Mouse (Mus musculus): ENCODE results near the gene Rabep2.
A peak's percentile ranks its signal among the peaks of the same experiment; 100 is the strongest.
"Not testable (repeated sequence)": the region's sequence is repeated elsewhere in the genome, so short reads cannot be mapped to it uniquely, and the experiment has no call there.

The Rabep2 gene

GRCm38 (mm10) chr7:126428631-126429502 lies at the start of gene Rabep2:
Gene Rabep2 (plus strand): TSS chr7:126428759.
- peak; percentile 94 for DNase-seq (ENCODE audit: low spot score)

GRCm38 (mm10) chr7:126383565-126383964 lies 45.0 kb upstream of the Rabep2 start:
- no peak for DNase-seq (ENCODE audit: low spot score)

GRCm38 (mm10) chr7:126388185-126388584 lies 40.4 kb upstream of the Rabep2 start:
- no peak for DNase-seq (ENCODE audit: low spot score)

GRCm38 (mm10) chr7:126392086-126392884 lies 36.3 kb upstream of the Rabep2 start:
- DNase-seq (ENCODE audit: low spot score), result not testable (repeated sequence)

- DNase-seq (ENCODE audit: low spot score), result peak; percentile 99
These were observed 32.0 kb upstream of the Rabep2 start, which contains the start of gene Nfatc2ip for GRCm38 (mm10) chr7:126396298-126397119. Gene Nfatc2ip (minus strand): TSS chr7:126396737.

GRCm38 (mm10) chr7:126397221-126397620 lies 31.3 kb upstream of the Rabep2 start:
- DNase-seq (ENCODE audit: low spot score), result no peak

GRCm38 (mm10) chr7:126397822-126398221 lies 30.7 kb upstream of the Rabep2 start:
- no peak for DNase-seq (ENCODE audit: low spot score)

- peak; percentile 80 for DNase-seq (ENCODE audit: low spot score)
These were observed 29.0 kb upstream of the Rabep2 start for GRCm38 (mm10) chr7:126399548-126399947.

- DNase-seq (ENCODE audit: low spot score), result not testable (repeated sequence)
These were observed 26.0 kb upstream of the Rabep2 start for GRCm38 (mm10) chr7:126402518-126402917.

GRCm38 (mm10) chr7:126408686-126409085 lies 19.9 kb upstream of the Rabep2 start:
- no peak for DNase-seq (ENCODE audit: low spot score)

- DNase-seq (ENCODE audit: low spot score), result no peak
These were observed 17.5 kb upstream of the Rabep2 start for GRCm38 (mm10) chr7:126411061-126411460.

GRCm38 (mm10) chr7:126414725-126415124 lies 13.8 kb upstream of the Rabep2 start, which contains the start of gene Cd19:
Gene Cd19 (minus strand): TSS chr7:126414889.
- DNase-seq (ENCODE audit: low spot score), result no peak

- DNase-seq (ENCODE audit: low spot score), result no peak
These were observed 11.9 kb upstream of the Rabep2 start for GRCm38 (mm10) chr7:126416615-126417014.

- no peak for DNase-seq (ENCODE audit: low spot score)
These were observed 11.5 kb upstream of the Rabep2 start for GRCm38 (mm10) chr7:126417045-126417444.

GRCm38 (mm10) chr7:126417606-126418005 lies 11.0 kb upstream of the Rabep2 start:
- DNase-seq (ENCODE audit: low spot score), result no peak

GRCm38 (mm10) chr7:126418496-126418895 lies 10.1 kb upstream of the Rabep2 start:
- no peak for DNase-seq (ENCODE audit: low spot score)

- DNase-seq (ENCODE audit: low spot score), result no peak
These were observed 6.8 kb upstream of the Rabep2 start for GRCm38 (mm10) chr7:126421756-126422155.

GRCm38 (mm10) chr7:126424161-126424560 lies 4.4 kb upstream of the Rabep2 start:
- DNase-seq (ENCODE audit: low spot score), result no peak

GRCm38 (mm10) chr7:126427323-126427860 lies 1.2 kb upstream of the Rabep2 start:
- no peak for DNase-seq (ENCODE audit: low spot score)

GRCm38 (mm10) chr7:126428154-126428553 lies 405 bp upstream of the Rabep2 start:
- no peak for DNase-seq (ENCODE audit: low spot score)

GRCm38 (mm10) chr7:126429503-126429898 lies 942 bp downstream of the Rabep2 start:
- DNase-seq (ENCODE audit: low spot score), result no peak

GRCm38 (mm10) chr7:126430167-126430566 lies 1.6 kb downstream of the Rabep2 start:
- DNase-seq (ENCODE audit: low spot score), result no peak

All from MN1 (cell line).